Mouse (Mus musculus): ENCODE measurements around the gene Gadd45g.

Gadd45g gene

DNA sequence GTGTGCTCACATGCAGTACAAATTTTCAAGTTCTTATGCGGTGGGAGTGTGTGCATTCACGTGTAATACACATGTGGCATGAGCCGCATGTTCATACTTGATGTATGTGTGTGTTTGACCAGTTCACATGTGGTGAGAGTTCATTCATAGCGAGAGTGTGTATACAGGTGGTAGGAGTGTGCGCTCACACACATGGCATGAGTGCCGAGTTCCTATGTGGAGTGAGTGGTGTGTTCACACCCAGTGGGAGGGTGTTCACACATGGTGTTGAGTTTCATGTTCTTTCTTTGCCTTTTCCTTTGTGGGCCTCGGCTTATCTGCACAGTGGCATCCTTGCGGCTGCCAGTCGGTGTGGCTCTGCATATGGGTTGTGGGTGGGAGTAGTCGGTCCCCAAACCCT is 39.1 kb downstream of the Gadd45g start:
- no peak for DNase-seq (ENCODE audit: low read depth, low spot score)

DNA sequence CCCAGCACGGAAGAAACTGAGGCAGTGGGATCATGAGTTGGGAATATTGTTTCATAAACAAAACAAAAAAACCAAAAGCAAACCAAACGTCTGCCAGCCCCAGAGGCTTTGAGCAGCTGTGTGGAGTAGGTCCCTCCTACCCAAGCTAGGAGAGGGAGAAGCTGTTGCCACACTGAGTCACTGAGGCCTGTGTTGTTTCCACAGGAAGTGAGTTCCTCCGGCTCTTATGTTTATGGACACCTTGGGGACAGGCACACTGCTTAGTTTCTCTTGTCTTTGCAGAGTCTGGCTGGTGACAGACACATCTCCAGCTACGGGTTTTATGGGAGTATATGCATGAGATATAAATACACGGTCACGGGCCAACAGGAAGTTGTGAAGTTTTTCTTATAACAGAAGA is 39.6 kb downstream of the Gadd45g start:
- DNase-seq (ENCODE audit: low read depth, low spot score), result no peak

DNA sequence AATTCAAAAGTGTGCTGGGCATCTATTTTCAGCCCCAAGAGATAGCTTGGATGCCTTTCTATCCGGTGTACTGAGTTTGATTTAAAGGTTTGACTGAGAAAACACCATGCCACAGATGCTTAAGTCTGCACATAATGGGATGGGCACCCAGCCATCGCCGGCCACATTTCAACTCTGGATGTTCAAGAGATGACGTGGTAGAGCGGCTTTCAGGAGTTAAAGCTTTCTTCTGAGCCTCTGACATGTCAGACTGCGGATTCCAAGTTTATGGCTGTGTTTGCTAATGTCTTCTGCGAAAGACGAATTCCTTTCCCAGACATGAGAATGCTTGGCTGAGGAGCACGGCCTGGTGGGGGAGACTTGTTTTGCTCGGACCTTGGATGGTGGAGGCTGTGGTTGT is 40.2 kb downstream of the Gadd45g start:
- no peak for DNase-seq (ENCODE audit: low read depth, low spot score)

DNA sequence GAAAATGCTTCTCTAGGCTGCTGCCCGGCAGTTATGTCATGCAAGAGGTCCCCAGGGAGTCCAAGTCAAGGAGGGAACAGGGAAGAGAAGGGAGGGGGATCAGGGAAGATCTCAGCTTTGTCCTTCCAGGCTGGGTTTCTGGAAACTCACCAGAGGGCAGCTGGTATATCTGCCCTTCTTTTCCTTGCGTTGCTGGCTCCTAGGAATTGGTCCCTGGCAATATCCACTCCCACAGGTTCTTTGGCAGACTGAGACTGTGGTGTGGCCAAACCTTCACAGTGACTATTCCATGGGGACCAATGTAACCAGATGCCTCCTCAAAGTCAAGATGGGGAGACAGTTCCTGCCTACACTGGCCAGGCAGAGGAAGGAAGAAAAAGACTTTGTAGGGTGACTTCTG is 41.9 kb downstream of the Gadd45g start:
- no peak for DNase-seq (ENCODE audit: low read depth, low spot score)

DNA sequence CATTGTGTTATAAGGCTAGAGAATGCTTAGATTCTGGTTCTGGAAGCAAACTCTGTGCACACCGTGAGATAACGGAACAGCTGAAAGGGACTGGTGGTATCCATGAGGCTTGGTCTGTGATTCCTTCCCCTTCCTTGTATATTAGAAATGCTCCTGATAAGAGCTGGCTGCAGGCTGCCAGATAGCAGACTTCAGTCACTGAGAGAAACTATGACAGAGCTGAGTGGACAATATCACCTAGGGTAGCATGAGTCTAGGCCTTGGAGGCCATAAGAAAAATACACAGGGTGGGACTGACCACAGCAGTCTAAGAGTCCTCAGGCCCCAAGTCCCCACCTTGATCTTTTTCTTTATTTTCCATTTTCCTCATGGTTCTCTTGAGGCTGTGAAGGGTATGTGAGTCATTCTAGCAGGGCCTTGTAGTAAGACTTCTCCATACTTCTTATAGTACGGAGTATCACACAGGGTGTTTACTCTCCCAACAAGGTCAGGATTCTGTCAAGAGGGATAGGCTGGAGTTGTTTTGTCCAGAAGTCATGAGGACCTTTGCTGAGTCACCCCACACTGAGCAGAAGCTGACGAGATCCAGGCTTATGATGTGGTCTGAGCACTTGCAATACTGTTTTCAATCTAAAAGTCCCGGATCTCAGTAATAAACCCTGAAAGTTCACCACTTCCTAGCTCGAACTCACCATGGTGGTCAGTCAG is 45.5 kb downstream of the Gadd45g start:
- no peak for DNase-seq (ENCODE audit: low read depth, low spot score)

DNA sequence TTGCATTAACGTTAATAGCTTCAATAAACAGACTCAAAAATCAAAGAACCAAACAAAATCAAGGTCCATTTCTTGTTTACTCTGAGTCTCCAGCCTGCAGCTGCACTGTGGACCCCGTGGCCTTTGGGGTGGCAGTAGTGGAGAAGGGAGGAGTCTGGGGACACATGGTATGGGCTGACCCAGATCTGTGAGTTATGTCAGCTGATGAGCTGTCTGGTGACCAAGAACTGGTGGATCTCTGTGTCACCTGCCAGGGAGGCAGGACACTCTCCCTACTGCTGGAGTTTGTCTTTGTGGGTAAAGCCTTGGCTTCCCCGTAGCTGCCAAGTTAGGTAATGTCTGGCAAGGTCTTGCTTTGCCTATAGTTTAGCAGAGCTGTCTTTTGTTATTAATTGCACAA is 51.1 kb downstream of the Gadd45g start:
- no peak for DNase-seq (ENCODE audit: low read depth, low spot score)

All from ZHBTc4 (cell line).